Mouse (Mus musculus): Measurements from ENCODE around the gene AI593442. TPM values are rescaled to one million over a fixed set of nuclear protein-coding genes. Genes with fewer than 3 reads are reported as not detected.

AI593442 gene
- polyA plus RNA-seq (2012; rRNA removed) = 0.05 and 0.15 TPM in 2 replicates

GRCm38 (mm10) chr9:52679362-52679947, at the start of gene AI593442:
Gene AI593442 (minus strand): TSS chr9:52679780.

Data from ovary, adult 2 months (tissue).